Mouse (Mus musculus) heart, adult 18-20 months (tissue): ENCODE data around the gene Serpinb9b. TPM values are rescaled to one million over a fixed set of nuclear protein-coding genes. Genes with fewer than 3 reads are reported as not detected.
A peak's percentile ranks its signal among the peaks of the same experiment; 100 is the strongest.

Experiments used
- DNase-seq, 2 experiments: peaks; one replicate each; pipeline ENCODE4 v3.0.0; 2021 to 2022; ENCODE audit warnings: mixed read lengths in 1 of 2
- total RNA-seq, 2 experiments: library from RNA; stranded (reverse); gene quantifications; 2 replicates each; pipeline ENCODE4 v1.2.3; 2021

Serpinb9b gene
- total RNA-seq, 2 experiments from 2014 or later, result 0.13 to 0.27 TPM

DNA sequence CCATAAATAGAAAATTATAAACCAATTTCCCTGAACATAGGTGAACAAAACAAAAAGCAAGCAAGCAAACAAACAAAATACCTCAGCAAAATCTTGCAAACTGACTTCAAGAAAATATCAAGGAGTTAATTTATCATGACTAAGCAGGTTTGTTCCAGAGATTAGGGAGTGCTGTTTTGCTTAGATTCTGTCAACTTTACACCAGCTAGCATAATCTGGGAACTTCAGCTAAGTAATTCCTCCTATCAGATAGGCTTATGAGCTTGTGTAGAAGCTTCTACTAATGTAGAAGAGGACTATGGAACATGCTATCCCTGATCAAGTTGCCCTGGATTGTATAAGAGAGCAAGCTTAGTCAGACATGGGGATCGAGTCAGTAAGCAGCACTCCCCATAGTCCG, 20.0 kb downstream of the Serpinb9b start:
- no peak for DNase-seq

DNA sequence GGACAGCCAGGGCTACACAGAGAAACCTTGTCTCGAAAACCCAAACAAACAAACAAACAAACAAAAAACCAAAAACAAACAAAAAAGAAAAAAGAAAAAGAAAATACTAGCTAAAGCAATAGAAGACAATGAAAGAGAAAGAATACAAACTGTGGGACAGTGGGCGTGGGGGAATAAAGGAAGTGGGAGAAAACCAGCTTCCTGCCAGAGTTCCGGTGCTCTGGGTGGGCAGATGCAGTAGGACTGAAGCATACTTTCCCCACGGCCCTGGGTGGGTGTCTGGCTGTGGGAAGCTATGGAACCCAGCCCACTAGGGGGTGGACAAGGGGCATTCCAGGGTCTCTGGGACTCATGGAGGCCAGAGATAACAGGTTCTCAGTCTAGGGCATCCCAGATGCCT, 21.0 kb downstream of the Serpinb9b start:
- DNase-seq, result no peak

DNA sequence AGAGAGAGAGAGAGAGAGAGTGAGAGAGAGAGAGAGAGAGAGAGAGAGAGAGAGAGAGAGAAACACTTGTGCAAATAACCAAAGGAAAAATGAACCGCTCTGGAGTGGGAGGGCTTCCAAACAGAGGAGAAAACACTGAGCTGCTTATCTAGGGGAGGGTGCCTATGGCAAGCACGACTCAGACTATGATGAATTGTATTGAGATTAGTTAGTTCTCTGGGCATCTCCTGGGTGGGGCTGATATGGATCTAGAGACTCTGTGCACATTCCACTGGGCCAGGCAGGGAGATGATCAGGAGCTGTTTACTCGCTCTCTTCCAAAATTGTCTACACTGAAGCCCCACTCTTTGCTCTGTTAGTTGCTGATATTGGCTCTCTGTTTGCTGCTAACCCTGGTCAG, 24.5 kb downstream of the Serpinb9b start:
- DNase-seq, result no peak

DNA sequence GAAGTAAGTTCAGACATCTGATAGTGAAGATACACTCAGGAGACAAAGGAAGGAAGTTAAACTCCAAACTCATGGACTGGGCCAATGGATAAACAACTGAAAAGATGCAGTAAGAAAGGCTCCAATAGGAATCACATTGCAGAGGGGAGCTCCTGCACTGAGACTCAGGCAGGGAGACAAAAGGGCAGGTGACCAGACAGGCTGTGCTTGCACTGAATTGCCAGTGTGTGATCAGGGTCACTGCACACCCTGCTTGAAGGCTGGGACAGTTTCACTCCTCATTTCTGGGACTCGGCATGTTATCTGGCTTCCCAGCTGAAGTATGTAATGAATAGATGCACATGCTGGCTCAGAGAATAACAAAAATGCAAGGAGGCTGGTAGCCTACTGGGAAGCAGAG, 35.8 kb downstream of the Serpinb9b start:
- no peak for DNase-seq

DNA sequence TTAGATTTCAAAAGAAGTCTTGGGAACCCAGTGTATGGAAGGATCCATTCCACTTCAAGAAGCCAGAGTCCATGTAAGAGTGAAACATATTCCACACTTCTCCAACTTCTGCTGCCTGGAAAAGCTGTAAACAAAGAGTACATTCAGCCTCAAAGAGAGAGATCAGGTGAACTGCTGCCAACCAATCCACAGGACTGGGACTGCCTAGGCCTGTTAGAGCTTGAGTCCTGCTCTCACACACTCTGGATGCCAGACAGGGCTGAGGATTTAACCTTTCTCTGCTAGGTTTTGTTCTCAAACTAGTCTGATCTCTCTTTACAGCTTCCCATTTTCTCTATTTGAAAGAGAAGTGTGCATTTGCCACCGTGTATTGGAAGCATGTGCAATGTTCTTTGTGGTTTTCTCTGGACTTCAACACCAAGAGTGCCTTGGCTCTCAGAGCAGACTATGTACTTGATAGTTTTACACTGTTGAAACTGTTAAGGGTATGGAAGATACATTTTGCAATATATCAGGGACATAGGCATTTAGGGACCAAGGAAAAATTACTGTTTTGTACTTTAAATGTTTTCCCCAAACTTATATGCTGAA, 40.3 kb downstream of the Serpinb9b start:
- no peak for DNase-seq

DNA sequence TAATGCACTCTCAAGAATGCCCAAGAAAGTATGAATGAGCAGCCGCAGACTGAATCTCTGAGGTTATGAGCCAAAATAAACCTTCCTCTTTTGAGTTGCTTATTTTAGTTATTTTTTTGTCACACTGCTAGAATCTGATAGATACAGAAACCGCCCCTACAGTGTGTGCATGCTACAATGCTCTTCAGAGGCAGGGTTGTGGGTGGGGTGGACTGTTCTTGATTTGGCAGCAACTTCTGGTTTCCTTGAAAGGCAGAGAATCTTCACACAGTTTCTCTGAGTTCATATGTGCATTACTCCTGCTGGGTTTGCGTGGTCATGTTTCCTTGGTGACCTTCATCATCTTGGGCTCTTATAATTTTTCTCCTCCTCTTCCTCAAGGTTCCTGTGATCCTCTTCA, 40.9 kb downstream of the Serpinb9b start:
- DNase-seq, result no peak

DNA sequence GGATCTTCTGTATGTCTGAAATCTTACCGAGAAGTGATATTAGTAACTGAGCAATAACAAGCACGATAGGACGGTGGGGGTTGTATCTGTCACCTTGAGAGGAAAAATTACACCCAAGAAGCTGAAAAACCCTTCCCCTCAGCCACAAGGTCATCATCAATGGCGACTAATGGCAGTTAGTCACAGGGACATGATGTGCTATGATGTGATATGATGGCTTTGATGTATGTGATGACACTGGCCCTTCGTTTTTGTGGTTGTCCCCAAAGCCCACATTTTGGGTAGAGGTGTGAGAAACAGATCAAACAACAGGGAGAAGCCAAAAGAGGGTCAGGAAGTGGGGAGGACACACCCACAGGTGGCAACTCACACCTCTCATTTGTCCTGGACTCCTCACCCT, 44.6 kb downstream of the Serpinb9b start:
- DNase-seq, result no peak

DNA sequence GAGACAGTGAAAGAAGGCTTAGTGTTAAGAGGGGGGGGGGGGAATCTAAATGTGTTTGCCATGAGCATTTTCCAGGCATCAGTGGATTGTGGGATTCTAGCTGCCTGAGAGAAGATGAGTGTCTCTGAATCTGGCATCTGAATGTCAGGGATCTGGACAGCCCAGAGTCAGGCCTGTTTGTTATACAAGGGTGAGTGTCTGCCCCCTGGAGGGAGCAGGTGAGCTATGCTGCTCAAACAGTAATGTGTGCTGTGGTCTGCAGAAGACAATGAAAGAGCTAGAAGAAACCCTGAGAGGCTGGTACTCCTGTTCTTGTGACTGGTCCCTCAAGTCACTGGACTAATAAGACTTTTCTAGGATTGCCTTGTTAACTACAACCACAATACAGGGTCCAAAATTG, 46.8 kb downstream of the Serpinb9b start:
- DNase-seq, result peak; percentile 61 to 66

DNA sequence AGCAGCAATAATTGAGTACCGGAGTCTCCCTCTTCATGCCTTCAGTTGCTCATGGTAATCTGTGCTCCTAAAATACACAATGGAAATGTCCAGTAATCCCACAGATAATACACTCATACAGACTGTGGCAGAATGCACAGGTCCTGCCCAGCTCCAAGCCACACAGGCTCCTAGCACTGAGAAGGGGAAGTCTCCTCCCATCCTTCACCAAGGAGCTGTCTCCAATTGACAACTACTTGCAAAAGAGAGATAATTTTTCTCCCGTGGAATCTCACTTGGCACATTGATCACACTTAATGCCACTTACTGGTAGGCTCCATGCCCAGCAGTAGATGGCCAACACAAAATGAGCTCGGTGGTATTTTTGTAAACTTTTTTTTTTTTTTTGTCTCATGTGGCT, 49.0 kb downstream of the Serpinb9b start:
- no peak for DNase-seq

DNA sequence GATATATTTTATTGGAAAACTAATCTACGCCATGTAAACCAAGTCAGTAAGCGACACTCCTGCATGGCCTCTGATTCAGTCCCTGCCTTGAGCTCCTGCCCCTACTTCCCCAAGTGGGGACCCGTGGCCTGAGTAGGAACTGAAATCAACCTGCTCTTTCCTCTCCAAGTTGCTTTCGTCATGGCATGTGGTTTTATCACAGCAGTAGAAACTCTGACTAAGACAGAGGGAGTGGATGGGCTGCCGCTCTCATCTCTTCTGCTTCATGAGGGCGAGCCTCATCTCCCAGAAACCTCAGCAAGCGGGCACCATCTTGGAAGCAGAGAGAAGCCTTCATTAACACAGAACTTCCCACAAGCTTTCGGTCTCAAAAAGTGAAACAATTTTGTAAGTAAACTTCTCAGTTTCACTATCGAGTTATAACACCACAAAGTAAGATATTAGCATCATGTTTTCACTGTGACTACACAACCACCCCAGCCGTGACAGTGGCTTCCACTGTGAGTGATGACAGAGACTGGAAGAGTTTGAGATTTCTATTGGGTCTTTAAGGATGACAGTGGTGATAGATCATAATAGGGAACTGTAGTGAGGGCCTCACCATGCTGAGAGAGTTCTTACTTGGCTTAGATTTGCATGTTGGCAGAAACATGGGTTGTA, 49.9 kb downstream of the Serpinb9b start:
- DNase-seq, result peak in 1 of 2 experiments; percentile 30

DNA sequence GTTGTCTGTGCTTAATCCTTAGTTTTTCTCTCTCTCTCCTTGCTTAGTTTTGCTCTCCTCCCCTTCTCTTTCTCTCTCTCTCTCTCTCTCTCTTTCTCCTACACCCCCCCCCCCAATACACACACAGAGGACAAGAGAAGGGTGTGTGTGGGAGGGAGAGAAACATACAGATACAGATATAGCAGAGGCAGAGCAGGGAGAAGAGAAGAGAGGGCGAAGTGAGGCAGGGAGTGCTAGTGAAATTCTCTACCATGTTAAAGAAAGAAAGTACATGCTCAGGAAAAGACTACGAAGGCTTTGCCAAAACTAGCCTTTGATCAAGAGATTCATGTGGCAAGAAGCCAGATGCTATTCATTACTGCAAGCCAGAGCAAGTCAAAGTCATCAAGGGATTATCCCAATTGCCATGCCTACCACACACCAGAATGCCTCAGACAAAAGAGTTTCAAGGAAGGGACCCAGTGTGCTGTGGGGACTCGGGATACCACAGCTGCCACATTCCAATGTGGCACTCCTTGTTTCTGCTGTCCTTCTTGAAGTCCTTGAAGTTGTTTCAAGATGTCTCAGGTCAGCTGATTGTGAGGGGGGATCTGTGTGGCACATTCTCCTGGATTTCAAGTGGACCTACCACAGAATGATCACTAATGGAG, 51.0 kb downstream of the Serpinb9b start, which contains the start of gene Serpinb1b:
Gene Serpinb1b (plus strand): TSS at position 520 of the 650 bp plus-strand sequence.
- DNase-seq, result no peak

DNA sequence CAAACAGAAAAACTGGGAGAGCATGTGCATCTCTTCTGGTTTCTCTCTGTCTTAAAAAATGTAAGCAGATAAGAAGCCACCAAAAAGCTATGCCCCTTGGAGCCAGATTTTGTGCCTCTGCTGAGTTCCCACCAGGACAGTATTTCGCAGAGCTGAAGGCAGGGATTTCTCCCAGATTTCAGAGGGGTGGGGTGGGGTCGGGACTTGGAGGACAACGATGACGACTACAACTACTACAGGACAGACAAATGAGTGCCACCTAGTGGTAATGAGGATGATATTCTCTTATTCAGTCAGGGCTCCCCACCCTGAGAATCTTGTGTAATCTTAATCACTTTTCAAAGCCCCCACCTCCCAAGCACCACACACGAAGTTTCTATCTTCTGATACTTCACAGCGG, 52.2 kb downstream of the Serpinb9b start:
- peak; percentile 11 to 47 for DNase-seq

DNA sequence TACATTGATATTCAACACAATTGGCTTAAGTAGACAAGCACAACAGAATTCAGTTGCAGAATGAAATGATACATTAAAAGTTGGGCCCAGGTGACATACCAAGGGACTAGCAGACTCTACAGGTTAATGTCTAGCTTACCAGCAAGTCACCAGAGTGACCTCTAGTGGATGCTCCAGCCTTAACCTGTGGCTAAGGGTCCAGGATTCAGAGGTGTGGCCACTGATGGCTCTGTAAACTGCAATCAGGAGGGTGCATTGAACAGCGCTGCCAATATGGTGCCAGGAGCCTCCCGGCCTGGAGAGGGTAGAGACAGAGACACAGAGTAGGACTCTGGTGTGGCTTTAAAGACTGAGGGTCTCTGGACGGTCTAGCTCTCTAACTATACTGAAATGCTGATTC, 53.1 kb downstream of the Serpinb9b start:
- no peak for DNase-seq

DNA sequence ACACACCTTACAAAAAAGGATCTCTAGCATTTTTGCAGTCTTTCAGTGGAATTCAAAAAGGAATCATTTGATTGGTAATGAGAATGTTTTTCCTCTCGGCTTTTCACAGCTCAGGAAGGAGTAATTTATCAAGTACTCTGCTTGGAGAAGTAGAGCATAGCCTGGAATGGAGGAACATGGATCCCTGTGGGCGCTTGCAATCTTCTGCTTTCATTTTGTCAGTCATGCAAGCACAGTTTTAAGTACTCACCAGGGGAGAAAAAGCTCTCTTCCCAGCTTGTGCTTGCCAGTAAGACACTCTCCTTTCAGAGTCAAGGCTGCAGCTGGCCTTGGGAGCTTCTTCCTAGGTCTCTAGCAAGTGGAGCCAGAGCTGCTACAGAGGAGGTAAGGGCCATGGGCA, 56.6 kb downstream of the Serpinb9b start:
- DNase-seq, result no peak

DNA sequence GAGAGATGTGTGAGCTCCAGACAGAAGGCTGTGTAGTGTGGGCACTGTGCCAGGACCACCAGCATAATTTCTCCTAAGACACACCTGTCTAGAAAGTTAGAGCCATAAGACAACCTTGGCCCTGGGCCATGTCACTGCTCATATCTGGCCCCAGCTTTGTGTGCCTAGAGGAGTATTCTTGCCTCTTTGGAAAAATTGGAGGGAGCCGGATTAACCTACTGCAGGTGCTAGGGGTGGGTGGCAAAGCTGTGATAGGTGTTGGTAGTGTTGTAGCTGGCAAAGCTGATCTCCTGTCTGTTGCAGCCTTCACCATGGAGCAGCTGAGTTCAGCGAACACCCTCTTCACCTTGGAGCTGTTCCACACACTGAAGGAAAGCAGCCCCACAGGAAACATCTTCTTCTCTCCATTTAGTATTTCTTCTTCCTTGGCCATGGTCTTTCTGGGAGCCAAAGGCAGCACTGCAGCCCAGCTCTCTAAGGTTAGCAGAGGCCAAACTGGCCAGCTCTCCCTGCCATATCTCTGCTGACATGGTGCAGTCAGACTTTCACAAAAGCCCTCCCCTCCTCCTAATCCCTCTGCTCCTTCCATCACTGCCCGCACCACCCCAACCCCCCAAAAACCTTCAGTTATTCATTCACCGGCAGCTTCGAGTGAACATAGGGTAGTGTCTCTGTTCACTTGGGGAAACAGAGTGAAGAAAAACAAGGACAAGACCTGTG, 57.9 kb downstream of the Serpinb9b start:
- no peak for DNase-seq

DNA sequence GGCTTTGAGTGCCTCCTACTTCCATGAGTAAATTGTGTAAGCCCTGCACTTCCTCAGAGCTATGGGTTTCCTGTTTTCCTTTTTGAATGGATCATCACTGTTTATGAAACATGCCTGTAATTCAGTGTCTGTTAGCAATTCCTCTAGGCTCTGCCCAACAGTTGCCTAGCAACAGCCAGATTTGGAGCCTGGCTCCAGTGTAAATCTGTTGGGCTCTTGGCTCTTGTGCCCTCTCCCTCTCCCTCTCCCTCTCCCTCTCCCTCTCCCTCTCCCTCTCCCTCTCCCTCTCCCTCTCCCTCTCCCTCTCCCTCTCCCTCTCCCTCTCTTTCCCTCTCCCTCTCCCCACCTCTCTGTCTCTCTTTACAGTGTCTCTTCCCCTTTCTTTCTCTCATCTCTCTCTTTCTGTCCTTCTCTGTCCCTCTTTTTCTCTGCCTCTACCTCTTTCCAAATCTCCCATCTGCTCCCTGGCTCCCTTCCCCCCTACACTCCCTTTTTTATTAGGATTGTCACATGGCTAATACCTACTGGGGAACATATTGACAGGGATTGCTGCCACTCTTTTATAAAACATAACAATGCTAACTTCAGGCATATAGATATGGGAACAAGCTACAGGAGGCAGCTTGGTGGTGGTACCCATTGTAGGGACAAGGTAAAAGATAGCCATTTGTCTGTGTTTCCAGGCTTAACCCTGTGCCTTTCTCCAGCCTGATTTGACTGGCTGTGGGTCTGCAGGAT, 58.6 kb downstream of the Serpinb9b start:
- peak; percentile 30 to 61 for DNase-seq

DNA sequence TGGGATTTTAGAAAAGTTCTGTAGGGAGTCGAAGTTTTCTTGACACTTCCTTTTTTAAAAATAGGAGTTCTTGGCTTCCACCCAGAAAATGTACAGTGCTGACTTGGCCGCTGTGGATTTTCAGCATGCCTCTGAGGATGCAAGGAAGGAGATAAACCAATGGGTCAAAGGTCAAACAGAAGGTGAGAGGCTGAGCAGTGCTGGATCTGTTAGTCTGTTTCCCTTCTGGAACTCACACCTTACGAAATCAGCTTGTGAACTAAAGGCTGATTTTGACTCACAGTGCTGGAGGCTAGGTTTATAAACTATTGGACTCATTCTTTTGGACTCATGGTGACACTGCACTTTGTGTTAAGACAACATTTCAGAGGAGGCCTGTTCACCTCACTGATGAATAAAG, 62.4 kb downstream of the Serpinb9b start:
- no peak for DNase-seq

DNA sequence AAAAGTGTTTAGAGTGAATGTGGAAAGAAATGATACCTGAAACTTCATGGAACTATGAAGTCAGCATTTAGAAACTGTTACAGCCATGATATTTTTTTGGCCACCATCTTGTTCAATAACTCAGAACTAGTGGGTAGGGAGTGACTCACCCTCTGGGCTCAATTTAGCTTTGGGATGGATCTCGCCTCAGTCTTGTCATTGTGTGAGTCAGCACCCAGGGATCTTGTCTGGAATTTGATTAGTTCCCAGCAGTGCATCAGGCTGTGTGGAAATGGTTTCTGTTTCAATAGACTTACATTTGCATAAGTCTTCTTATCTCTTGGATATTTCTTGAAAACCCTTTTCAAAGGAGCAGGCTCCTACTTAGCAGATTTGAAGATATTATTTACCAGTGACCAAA, 63.3 kb downstream of the Serpinb9b start:
- DNase-seq, result no peak

DNA sequence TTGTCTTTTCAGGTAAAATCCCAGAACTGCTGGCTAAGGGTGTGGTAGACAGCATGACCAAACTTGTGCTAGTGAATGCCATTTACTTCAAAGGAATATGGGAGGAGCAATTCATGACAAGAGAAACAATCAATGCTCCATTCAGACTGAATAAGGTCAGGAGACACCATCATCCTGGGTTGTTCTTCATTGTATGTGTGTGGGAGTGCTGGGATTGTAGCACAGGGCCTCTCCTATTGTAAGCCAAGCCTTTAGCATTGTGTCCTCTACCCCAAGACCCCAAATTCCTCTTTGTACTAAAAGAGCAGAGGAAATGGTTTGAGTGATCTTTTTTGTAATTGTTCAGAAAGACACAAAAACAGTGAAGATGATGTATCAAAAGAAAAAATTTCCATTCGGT, 64.1 kb downstream of the Serpinb9b start:
- DNase-seq, result no peak
